Mouse (Mus musculus): ENCODE results near the gene Scn10a. TPM values are rescaled to one million over a fixed set of nuclear protein-coding genes. Genes with fewer than 3 reads are reported as not detected.

The Scn10a gene
- polyA plus RNA-seq, 2 experiments: 0.06 to 0.08 TPM

DNA sequence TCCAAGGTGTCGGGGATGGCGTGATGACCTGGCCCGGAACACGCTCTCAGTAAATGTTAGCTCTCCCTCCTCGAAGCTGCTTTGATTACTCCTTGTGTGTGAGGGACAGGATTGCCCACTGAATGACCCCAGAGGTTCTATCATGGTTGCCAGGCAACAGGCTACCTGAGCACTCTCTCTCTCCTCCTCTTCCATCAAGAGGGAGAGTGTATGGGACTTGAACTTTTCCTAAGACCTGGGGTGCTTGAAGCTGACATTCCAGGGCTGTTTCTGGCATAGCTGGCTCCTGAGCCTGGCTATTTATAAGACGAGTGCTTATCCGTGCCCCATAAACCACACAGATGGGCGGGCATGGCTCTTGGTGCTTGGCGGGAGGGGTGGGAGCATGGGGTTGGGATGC is 30.0 kb upstream of the Scn10a start:
- TF ChIP-seq CTCF (IDR thresholded peaks at IDR 0.05; ENCODE audit: low read depth) (no peak), EP300 (IDR thresholded peaks at IDR 0.05; ENCODE audit: low read depth) (no peak)
- no peaks in the 10 kb centered on the region for H3K9me3 ChIP-seq (ENCODE audit: control insufficient read depth, low read length)
- H3K4me1 ChIP-seq (replicated peaks; ENCODE audit: control insufficient read depth in 2 of 2, insufficient read depth in 2 of 2, low read length in 1 of 2): peaks cover 0 to 3% of the 10 kb centered on the region in 2 experiments; a peak in 2 of 4 replicates
- H3K36me3 ChIP-seq (replicated peaks; ENCODE audit: control insufficient read depth, insufficient read depth, low read depth): no peaks in the 10 kb centered on the region
- no peak overlapping the region for H3K27ac ChIP-seq
- DNase-seq (ENCODE audit: low read depth in 3 of 3, low spot score in 3 of 3) (no peak), ATAC-seq (ENCODE audit: insufficient read depth) (no peak)
- no peak overlapping the region for H3K4me3 ChIP-seq (ENCODE audit: insufficient read depth in 1 of 2, low read depth in 2 of 2, low read length in 2 of 2)
- no peak overlapping the region for H3K9ac ChIP-seq (replicated peaks)
- 55% methylated on average over 9 of the region's 9 CpGs for WGBS (ENCODE audit: insufficient replicate concordance)
- no peaks in the 10 kb centered on the region for H3K27me3 ChIP-seq (ENCODE audit: control insufficient read depth, insufficient read depth, low read length)
- no peak overlapping the region for H3K4me2 ChIP-seq (ENCODE audit: low read depth)

DNA sequence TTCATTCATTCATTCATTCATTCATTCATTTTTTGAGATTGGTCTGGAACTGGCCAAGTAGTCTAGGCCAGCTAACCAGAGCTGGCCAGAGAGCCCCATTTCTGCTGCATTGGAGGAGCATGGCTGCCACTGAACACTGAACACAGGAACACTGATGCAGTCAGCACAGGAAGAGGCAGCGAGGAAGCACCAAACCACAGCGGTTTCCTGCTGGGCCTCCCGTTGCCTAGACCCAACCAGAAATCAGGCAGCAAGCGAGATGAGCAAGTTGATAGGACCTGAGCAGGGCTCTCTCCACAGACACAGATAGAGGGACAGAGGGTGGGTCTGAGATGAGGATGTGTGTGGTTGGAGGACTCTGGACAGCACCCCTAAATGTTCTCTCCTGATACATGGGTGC is 24.8 kb upstream of the Scn10a start:
- H3K4me1 ChIP-seq (replicated peaks; ENCODE audit: control insufficient read depth in 2 of 2, insufficient read depth in 2 of 2, low read length in 1 of 2): peaks cover 0 to 10% of the 10 kb centered on the region in 2 experiments; a peak in 2 of 4 replicates
- ATAC-seq (ENCODE audit: insufficient read depth) (no peak), DNase-seq (ENCODE audit: low read depth in 3 of 3, low spot score in 3 of 3) (no peak)
- H3K9ac ChIP-seq (replicated peaks): no peak overlapping the region
- no peaks in the 10 kb centered on the region for H3K27me3 ChIP-seq (ENCODE audit: control insufficient read depth, insufficient read depth, low read length)
- no peak for TF ChIP-seq CTCF (IDR thresholded peaks at IDR 0.05; ENCODE audit: low read depth)
- TF ChIP-seq EP300 (IDR thresholded peaks at IDR 0.05; ENCODE audit: low read depth): no peak
- no peaks in the 10 kb centered on the region for H3K9me3 ChIP-seq (ENCODE audit: control insufficient read depth, low read length)
- H3K36me3 ChIP-seq (replicated peaks; ENCODE audit: control insufficient read depth, insufficient read depth, low read depth): no peaks in the 10 kb centered on the region
- H3K4me2 ChIP-seq (ENCODE audit: low read depth): no peak overlapping the region
- 15% methylated on average over 4 of the region's 4 CpGs for WGBS (ENCODE audit: insufficient replicate concordance)
- H3K27ac ChIP-seq: no peak overlapping the region
- no peak overlapping the region for H3K4me3 ChIP-seq (ENCODE audit: insufficient read depth in 1 of 2, low read depth in 2 of 2, low read length in 2 of 2)

DNA sequence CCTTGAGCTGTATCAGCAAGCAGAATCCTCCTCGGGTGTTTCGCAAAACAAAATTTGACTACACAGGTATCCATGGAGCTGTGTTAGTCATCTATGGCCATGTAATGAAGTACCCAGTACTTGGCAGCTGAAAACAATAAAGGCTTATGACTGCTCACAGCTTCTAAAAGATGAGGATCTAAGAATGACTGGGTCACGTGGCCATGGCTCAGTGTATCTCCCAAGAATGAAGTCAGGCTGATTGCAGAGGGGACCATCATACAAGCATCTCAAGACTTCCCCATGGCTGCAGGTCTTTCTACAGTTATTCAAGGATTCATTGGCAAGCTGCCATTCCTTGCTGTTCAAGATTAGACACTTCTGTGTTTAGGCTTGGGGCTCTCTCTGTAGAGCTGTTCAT is 24.2 kb upstream of the Scn10a start:
- DNase-seq (ENCODE audit: low read depth in 3 of 3, low spot score in 3 of 3) (no peak), ATAC-seq (ENCODE audit: insufficient read depth) (no peak)
- Histone ChIP-seq H3K27me3 (ENCODE audit: control insufficient read depth, insufficient read depth, low read length) (no peaks in the 10 kb centered on the region), H3K4me3 (ENCODE audit: insufficient read depth in 1 of 2, low read depth in 2 of 2, low read length in 2 of 2) (no peak overlapping the region), H3K27ac (no peak overlapping the region), H3K4me2 (ENCODE audit: low read depth) (no peak overlapping the region), H3K9me3 (ENCODE audit: control insufficient read depth, low read length) (no peaks in the 10 kb centered on the region), H3K36me3 (replicated peaks; ENCODE audit: control insufficient read depth, insufficient read depth, low read depth) (no peaks in the 10 kb centered on the region), H3K4me1 (replicated peaks; ENCODE audit: control insufficient read depth in 2 of 2, insufficient read depth in 2 of 2, low read length in 1 of 2) (peaks cover 0 to 10% of the 10 kb centered on the region in 2 experiments; a peak in 2 of 4 replicates), H3K9ac (replicated peaks) (no peak overlapping the region)
- 46% methylated on average over 3 of the region's 3 CpGs for whole genome bisulfite sequencing (ENCODE audit: insufficient replicate concordance)
- TF ChIP-seq EP300 (IDR thresholded peaks at IDR 0.05; ENCODE audit: low read depth) (no peak), CTCF (IDR thresholded peaks at IDR 0.05; ENCODE audit: low read depth) (no peak)

DNA sequence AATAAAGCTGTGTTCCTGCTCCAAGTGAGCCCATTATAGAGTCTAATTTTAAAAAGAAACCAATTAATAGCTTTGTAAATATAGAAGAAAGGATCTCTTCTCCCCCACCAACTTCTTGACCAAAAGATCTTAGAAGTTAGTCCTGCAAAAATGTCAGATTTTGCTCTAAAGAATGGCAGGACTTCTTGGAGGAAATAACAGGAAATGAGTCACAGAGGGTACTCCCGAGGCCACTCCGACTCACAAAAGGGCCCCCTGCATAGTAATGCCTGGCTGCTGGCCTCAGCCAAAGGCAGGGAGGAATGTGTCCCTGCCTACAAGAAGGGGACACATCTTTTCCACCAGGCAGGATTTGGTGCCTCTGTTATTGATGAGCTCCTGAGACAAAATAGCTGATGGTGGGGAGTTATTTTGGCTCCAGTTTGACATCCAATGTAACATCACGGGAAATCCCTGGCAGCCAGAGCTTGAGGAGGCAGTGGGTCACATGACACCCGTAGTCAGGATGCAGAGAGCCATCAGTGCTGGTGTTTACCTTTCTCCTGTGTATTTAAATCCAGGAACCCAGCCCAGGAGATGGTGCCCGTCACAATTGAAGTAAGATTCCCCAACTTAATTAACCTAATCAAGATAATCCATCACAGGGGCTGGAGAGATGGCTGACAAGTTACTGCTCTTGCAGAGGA is 22.1 kb upstream of the Scn10a start:
- H3K4me1 ChIP-seq (replicated peaks; ENCODE audit: control insufficient read depth in 2 of 2, insufficient read depth in 2 of 2, low read length in 1 of 2): peaks cover 0 to 10% of the 10 kb centered on the region in 2 experiments; a peak in 2 of 4 replicates
- no peak overlapping the region for H3K4me3 ChIP-seq (ENCODE audit: insufficient read depth in 1 of 2, low read depth in 2 of 2, low read length in 2 of 2)
- TF ChIP-seq EP300 (IDR thresholded peaks at IDR 0.05; ENCODE audit: low read depth) (no peak), CTCF (IDR thresholded peaks at IDR 0.05; ENCODE audit: low read depth) (no peak)
- ATAC-seq (ENCODE audit: insufficient read depth) (no peak), DNase-seq (ENCODE audit: low read depth in 3 of 3, low spot score in 3 of 3) (no peak)
- H3K36me3 ChIP-seq (replicated peaks; ENCODE audit: control insufficient read depth, insufficient read depth, low read depth): no peaks in the 10 kb centered on the region
- H3K27ac ChIP-seq: no peak overlapping the region
- H3K4me2 ChIP-seq (ENCODE audit: low read depth): no peak overlapping the region
- no peak overlapping the region for H3K9ac ChIP-seq (replicated peaks)
- H3K27me3 ChIP-seq (ENCODE audit: control insufficient read depth, insufficient read depth, low read length): no peaks in the 10 kb centered on the region
- H3K9me3 ChIP-seq (ENCODE audit: control insufficient read depth, low read length): no peaks in the 10 kb centered on the region
- 32% methylated on average over 5 of the region's 5 CpGs for WGBS (ENCODE audit: insufficient replicate concordance)

DNA sequence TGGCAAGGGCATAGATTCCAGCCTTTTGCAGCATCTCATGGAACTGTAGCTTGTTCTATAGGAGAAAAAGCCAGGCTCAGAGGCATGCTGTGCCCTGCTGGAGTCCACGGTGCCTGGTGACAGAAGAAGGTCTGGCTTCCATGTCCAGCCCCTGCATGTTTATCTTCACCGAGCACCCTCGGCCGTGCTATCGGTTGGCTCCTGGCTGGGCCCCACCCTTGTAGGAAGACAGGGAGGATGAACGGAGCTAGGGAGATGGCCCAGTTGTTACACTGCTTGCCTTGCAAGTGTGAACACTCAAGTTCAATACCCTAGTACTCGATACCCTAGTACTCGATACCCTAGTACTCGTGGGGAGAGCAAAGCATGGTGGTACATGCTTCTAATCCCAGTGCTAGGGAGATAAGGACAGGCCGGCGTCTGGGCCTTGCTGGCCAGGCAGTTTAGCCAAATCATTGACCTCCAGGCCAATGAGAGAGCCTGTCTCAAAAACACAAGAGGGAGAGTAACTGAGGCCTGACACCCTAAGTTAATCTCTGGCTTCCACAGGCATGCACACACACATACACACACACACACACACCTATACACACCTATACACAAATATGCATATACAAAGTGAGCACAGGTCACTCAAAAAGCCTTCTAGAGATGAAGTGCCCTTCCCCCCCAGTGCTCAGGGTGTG is 9.4 kb upstream of the Scn10a start:
- H3K4me2 ChIP-seq (ENCODE audit: low read depth): peak overlapping the region; percentile 31; the same call in 1 of the 2 replicates
- WGBS (ENCODE audit: insufficient replicate concordance): 61% methylated on average over 11 of the region's 11 CpGs
- H3K27me3 ChIP-seq (ENCODE audit: control insufficient read depth, insufficient read depth, low read length): no peaks in the 10 kb centered on the region
- TF ChIP-seq EP300 (IDR thresholded peaks at IDR 0.05; ENCODE audit: low read depth): peak; percentile 62
- TF ChIP-seq CTCF (IDR thresholded peaks at IDR 0.05; ENCODE audit: low read depth): no peak
- no peaks in the 10 kb centered on the region for H3K9me3 ChIP-seq (ENCODE audit: control insufficient read depth, low read length)
- no peak overlapping the region for H3K4me3 ChIP-seq (ENCODE audit: insufficient read depth in 1 of 2, low read depth in 2 of 2, low read length in 2 of 2)
- H3K9ac ChIP-seq (replicated peaks): no peak overlapping the region
- ATAC-seq (ENCODE audit: insufficient read depth) (peak; percentile 89), DNase-seq (ENCODE audit: low read depth in 3 of 3, low spot score in 3 of 3) (peak in 2 of 3 experiments; percentile 13 to 43)
- H3K36me3 ChIP-seq (replicated peaks; ENCODE audit: control insufficient read depth, insufficient read depth, low read depth): no peaks in the 10 kb centered on the region
- peak overlapping the region; percentile 43 for H3K27ac ChIP-seq
- peaks cover 0 to 30% of the 10 kb centered on the region in 2 experiments; a peak in 3 of 4 replicates for H3K4me1 ChIP-seq (replicated peaks; ENCODE audit: control insufficient read depth in 2 of 2, insufficient read depth in 2 of 2, low read length in 1 of 2)

Measured in liver, embryonic 14.5 days (tissue).